ENCODE assay signal across 8 mouse cellular contexts in genomic region chr3:127706445-127707088, GRCm38 (mm10).
DNase-seq lines count a peak whose midpoint lies in the region; ATAC-seq lines count a peak whose summit lies in the region.

No protein-coding gene starts in this region.

- no peaks in the 10 kb centered on the region for H3K27me3 ChIP-seq in heart, embryonic 14.5 days (ENCODE audit: control insufficient read depth, insufficient read depth, low read length)
- H3K27me3 ChIP-seq in embryonic facial prominence, embryonic 11.5 days (ENCODE audit: control insufficient read depth, insufficient read depth, low read length), result no peaks in the 10 kb centered on the region
- 0 out of 2 replicates have a peak, but pooled peaks cover 11% of the 10 kb centered on the region for H3K27me3 ChIP-seq in hindbrain, embryonic 12.5 days
- H3K27me3 ChIP-seq in midbrain, embryonic 12.5 days, result peaks cover 42% of the 10 kb centered on the region

- peaks cover 0 to 2% of the 10 kb centered on the region in 2 experiments; a peak in 1 of 4 replicates for H3K4me1 ChIP-seq in heart, embryonic 14.5 days (ENCODE audit: control insufficient read depth in 2 of 2, insufficient read depth in 2 of 2, low read length in 2 of 2)
- no peaks in the 10 kb centered on the region for H3K4me1 ChIP-seq in embryonic facial prominence, embryonic 11.5 days (ENCODE audit: control insufficient read depth, insufficient read depth, low read length)
- H3K4me1 ChIP-seq in hindbrain, embryonic 12.5 days, result peaks cover 20% of the 10 kb centered on the region
- peaks cover 28% of the 10 kb centered on the region for H3K4me1 ChIP-seq in midbrain, embryonic 12.5 days

- H3K4me2 ChIP-seq in heart, embryonic 14.5 days (ENCODE audit: low read length), result peak overlapping the region; percentile 61
- H3K4me2 ChIP-seq in embryonic facial prominence, embryonic 11.5 days (ENCODE audit: low read depth, low read length), result peak overlapping the region; percentile 39
- H3K4me2 ChIP-seq in hindbrain, embryonic 12.5 days (replicated peaks), result peak overlapping the region; percentile 53
- H3K4me2 ChIP-seq in midbrain, embryonic 12.5 days (replicated peaks), result peak overlapping the region; percentile 43

- no peak for ATAC-seq in heart, embryonic 14.5 days (ENCODE audit: insufficient number of reproducible peaks, insufficient read depth, low FRiP score, low read depth)
- ATAC-seq in embryonic facial prominence, embryonic 11.5 days (replicated peaks; ENCODE audit: insufficient number of reproducible peaks, low FRiP score, low TSS enrichment, low read depth), result peak; percentile 20; the same call in 1 of the 2 replicates
- peak; percentile 29; the same call in 1 of the 2 replicates for ATAC-seq in hindbrain, embryonic 12.5 days (ENCODE audit: low FRiP score)
- peak; percentile 21; the same call in 1 of the 2 replicates for ATAC-seq in midbrain, embryonic 12.5 days (ENCODE audit: low FRiP score, low read depth)

- H3K4me3 ChIP-seq in heart, embryonic 14.5 days (ENCODE audit: control insufficient read depth in 1 of 2, insufficient read depth in 1 of 2, low read depth in 1 of 2, low read length in 2 of 2), result no peak overlapping the region
- H3K4me3 ChIP-seq in embryonic facial prominence, embryonic 11.5 days (ENCODE audit: low read depth, low read length), result no peak overlapping the region
- no peak overlapping the region for H3K4me3 ChIP-seq in hindbrain, embryonic 12.5 days
- peak overlapping the region; percentile 22; the same call in 1 of the 2 replicates for H3K4me3 ChIP-seq in midbrain, embryonic 12.5 days

- WGBS in heart, embryonic 14.5 days, result 80% methylated on average over 8 of the region's 8 CpGs
- WGBS in embryonic facial prominence, embryonic 11.5 days, result 62% methylated on average over 8 of the region's 8 CpGs
- 44% methylated on average over 8 of the region's 8 CpGs for WGBS in hindbrain, embryonic 12.5 days
- WGBS in midbrain, embryonic 12.5 days, result 51% methylated on average over 8 of the region's 8 CpGs

- H3K9me3 ChIP-seq in heart, embryonic 14.5 days (ENCODE audit: control insufficient read depth, low read length), result no peaks in the 10 kb centered on the region
- no peaks in the 10 kb centered on the region for H3K9me3 ChIP-seq in embryonic facial prominence, embryonic 11.5 days (replicated peaks; ENCODE audit: control insufficient read depth, low read length)
- H3K9me3 ChIP-seq in hindbrain, embryonic 12.5 days (replicated peaks), result no peaks in the 10 kb centered on the region
- H3K9me3 ChIP-seq in midbrain, embryonic 12.5 days, result no peaks in the 10 kb centered on the region

- DNase-seq in heart, postnatal 14 days, result no peak
- DNase-seq in embryonic facial prominence, embryonic 11.5 days (ENCODE audit: low spot score), result no peak
- no peak for DNase-seq in left cerebral cortex, adult 18-20 months (ENCODE audit: low spot score in 2 of 2)
- DNase-seq in layer of hippocampus, postnatal 10 days (ENCODE audit: low spot score in 2 of 2), result no peak
- no peak for DNase-seq in urinary bladder, postnatal 14 days (ENCODE audit: low spot score)

- H3K36me3 ChIP-seq in heart, embryonic 14.5 days (ENCODE audit: control insufficient read depth, insufficient read depth, low read length), result no peaks in the 10 kb centered on the region
- no peaks in the 10 kb centered on the region for H3K36me3 ChIP-seq in embryonic facial prominence, embryonic 11.5 days (replicated peaks; ENCODE audit: control insufficient read depth, insufficient read depth, low read depth, low read length)
- no peaks in the 10 kb centered on the region for H3K36me3 ChIP-seq in hindbrain, embryonic 12.5 days
- H3K36me3 ChIP-seq in midbrain, embryonic 12.5 days, result no peaks in the 10 kb centered on the region

- intact Hi-C loops in heart, postnatal 14 days (cut with DNase I), result no loop called here

- H3K27ac ChIP-seq in heart, embryonic 14.5 days (replicated peaks in 1 of 2; ENCODE audit: control insufficient read depth in 1 of 2, insufficient read depth in 1 of 2, low read depth in 2 of 2, low read length in 2 of 2), result no peak overlapping the region
- no peak overlapping the region for H3K27ac ChIP-seq in embryonic facial prominence, embryonic 11.5 days (replicated peaks; ENCODE audit: low read depth, low read length)
- peak overlapping the region; percentile 80 for H3K27ac ChIP-seq in hindbrain, embryonic 12.5 days
- peak overlapping the region; percentile 81 for H3K27ac ChIP-seq in midbrain, embryonic 12.5 days (replicated peaks)

- no peak overlapping the region for H3K9ac ChIP-seq in heart, embryonic 14.5 days (ENCODE audit: low read length)
- H3K9ac ChIP-seq in embryonic facial prominence, embryonic 11.5 days (replicated peaks; ENCODE audit: low read length), result no peak overlapping the region
- peak overlapping the region; percentile 38; the same call in 1 of the 2 replicates for H3K9ac ChIP-seq in hindbrain, embryonic 12.5 days
- no peak overlapping the region for H3K9ac ChIP-seq in midbrain, embryonic 12.5 days (replicated peaks)

Comparison
In these comparisons a context has a peak if more than half of its experiments do, and no peak if none do; other contexts are left out.
1. H3K27ac ChIP-seq: peak in hindbrain, embryonic 12.5 days (single experiment) and midbrain, embryonic 12.5 days (single experiment); none in heart, embryonic 14.5 days (0 of 2) and embryonic facial prominence, embryonic 11.5 days (single experiment).
2. Peak in every context shown above with its lines, with median percentiles within 50 percentile points of each other: H3K4me2 ChIP-seq.